Mouse (Mus musculus): ENCODE results near the gene Hsd17b6. TPM values are rescaled to one million over a fixed set of nuclear protein-coding genes. Genes with fewer than 3 reads are reported as not detected.
"Not testable (repeated sequence)": the region's sequence is repeated elsewhere in the genome, so short reads cannot be mapped to it uniquely, and the experiment has no call there.

The Hsd17b6 gene
- not detected for total RNA-seq (2021)

DNA sequence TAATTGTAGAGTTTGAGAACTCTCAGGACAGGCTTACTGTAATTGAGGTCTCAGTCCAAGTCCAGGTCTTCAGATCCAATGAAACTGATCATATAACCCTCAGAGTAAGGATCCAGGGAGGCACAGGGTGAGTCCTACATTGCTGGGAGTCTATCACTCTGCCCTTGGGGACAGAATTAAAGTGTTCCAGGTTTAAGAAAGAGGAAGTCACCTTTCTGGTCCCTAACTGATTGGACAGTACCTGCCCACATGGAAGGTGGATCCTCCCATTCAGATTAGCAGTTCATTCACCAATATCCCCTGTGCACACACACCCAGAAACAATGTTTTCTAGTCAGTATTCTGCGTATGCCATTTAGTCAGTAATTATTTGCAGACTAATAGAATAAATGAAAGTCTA lies at the start of gene Hsd17b6:
Gene Hsd17b6, minus strand, starts transcription at position 166 of the 400 bp plus-strand sequence.
- no peak for DNase-seq (ENCODE audit: extremely low spot score in 1 of 2, low spot score in 1 of 2)

DNA sequence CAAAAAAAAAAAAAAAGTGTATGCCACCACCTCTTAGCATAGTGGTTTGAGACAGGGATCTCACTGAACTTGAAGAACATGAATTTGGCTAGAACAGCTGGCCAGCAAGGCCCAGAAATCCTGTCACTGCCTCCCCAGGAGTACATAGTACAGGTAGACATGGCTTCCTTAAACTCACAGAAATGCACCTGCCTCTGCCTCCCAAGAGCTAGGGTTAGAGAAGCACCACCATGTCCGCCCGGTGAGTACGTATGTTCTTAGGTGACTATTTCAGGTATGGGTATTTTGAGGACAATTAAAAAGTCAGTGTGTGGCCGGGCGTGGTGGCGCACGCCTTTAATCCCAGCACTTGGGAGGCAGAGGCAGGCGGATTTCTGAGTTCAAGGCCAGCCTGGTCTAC lies 45.6 kb upstream of the Hsd17b6 start:
- DNase-seq (ENCODE audit: extremely low spot score in 1 of 2, low spot score in 1 of 2), result no peak

DNA sequence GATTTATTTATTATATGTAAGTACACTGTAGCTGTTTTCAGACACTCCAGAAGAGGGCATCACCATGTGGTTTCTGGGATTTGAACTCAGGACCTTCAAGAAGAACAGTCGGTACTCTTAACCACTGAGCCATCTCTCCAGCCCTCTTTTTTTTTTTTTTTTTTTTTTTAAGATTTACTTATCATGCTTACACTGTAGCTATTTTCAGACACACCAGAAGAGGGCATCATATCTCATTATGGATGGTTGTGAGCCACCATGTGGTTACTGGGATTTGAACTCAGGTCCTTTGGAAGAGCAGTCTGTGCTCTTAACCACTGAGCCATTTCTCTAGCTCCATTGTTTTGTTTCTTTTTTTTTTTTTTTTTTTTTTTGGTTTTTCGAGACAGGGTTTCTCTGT lies 44.7 kb upstream of the Hsd17b6 start:
- not testable (repeated sequence) for DNase-seq (ENCODE audit: extremely low spot score in 1 of 2, low spot score in 1 of 2)

DNA sequence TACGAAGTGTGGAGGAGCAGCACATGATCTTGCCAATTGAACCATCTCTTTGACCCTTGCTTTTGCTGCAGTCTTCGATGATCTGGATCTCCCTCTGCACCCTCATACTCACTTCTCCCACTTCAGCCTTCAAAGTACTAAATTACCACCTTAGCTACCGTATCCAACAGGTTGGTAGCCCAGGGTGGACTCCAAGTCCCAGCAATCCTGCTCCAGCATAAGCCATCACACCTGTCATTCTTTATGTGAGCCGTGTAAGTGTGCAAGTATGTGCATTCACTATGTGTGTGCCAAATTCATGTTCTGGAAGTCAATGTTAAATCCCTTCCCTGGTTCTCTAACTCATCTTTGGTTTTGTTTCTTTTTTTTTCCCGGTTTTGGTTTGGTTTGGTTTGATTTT lies 44.2 kb upstream of the Hsd17b6 start:
- DNase-seq (ENCODE audit: extremely low spot score in 1 of 2, low spot score in 1 of 2), result no peak

DNA sequence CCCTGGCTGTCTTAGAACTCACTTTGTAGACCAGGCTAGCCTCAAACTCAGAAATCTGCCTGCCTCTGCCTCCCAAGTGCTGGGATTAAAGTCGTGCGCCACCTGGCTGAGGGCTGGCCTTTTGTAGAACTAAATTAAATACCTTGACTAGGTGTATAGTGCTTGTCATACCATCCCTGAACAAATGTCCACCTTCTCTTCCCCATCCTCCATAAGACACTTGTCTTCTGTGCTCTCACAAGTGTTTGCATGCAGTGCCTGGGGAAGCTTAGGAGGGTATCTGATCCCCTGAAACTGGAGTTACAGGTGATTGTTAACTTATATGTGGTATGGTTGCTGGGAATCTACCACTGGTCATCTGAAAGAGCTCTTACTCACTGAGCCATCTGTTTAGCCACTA lies 42.9 kb upstream of the Hsd17b6 start:
- no peak for DNase-seq (ENCODE audit: extremely low spot score in 1 of 2, low spot score in 1 of 2)

GRCm38 (mm10) chr10:128049741-128050140 lies 42.3 kb upstream of the Hsd17b6 start:
- no peak for DNase-seq (ENCODE audit: extremely low spot score in 1 of 2, low spot score in 1 of 2)

- DNase-seq (ENCODE audit: extremely low spot score in 1 of 2, low spot score in 1 of 2), result no peak
These were observed 40.7 kb upstream of the Hsd17b6 start for GRCm38 (mm10) chr10:128048157-128048556.

- no peak for DNase-seq (ENCODE audit: extremely low spot score in 1 of 2, low spot score in 1 of 2)
These were observed 35.8 kb upstream of the Hsd17b6 start for GRCm38 (mm10) chr10:128043041-128043835.

DNA sequence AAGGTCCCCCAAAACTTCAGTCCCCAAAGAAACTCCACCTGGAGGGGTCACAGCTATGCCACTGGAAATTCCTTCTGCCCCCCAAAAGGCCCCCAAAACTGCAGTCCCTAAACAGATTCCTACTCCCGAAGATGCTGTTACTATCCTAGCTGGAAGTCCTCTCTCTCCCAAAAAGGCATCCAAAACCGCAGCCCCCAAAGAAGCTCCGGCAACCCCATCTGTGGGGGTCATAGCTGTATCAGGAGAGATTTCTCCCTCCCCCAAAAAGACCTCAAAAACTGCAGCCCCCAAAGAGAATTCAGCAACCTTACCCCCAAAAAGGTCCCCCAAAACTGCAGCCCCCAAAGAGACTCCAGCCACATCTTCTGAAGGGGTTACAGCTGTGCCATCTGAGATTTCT lies 35.1 kb upstream of the Hsd17b6 start:
- no peak for DNase-seq (ENCODE audit: extremely low spot score in 1 of 2, low spot score in 1 of 2)

GRCm38 (mm10) chr10:128041636-128042035 lies 34.2 kb upstream of the Hsd17b6 start:
- no peak for DNase-seq (ENCODE audit: extremely low spot score in 1 of 2, low spot score in 1 of 2)

GRCm38 (mm10) chr10:128040293-128040692 lies 32.9 kb upstream of the Hsd17b6 start:
- no peak for DNase-seq (ENCODE audit: extremely low spot score in 1 of 2, low spot score in 1 of 2)

GRCm38 (mm10) chr10:128039858-128040257 lies 32.4 kb upstream of the Hsd17b6 start:
- DNase-seq (ENCODE audit: extremely low spot score in 1 of 2, low spot score in 1 of 2), result no peak

DNA sequence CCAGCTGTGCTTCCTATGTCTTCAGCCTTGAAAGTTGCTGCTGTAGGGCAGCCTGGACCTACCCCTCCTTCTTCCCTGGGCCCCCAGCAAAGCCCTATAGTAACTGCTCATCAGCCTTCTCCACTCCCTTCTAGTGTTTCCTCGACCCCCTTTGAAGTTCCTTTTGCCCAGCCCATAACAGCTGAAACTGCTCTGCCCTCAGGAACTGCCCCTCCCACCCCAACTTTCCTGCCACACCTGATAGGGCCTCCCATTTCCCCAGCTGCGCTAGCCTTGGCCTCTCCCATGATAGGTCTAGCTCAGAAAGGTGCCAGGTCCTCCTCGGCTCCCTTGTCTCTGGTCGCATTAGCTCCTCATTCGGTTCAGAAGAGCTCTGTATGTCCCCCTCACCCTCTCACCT lies 31.8 kb upstream of the Hsd17b6 start:
- DNase-seq (ENCODE audit: extremely low spot score in 1 of 2, low spot score in 1 of 2), result no peak

GRCm38 (mm10) chr10:128037921-128038320 lies 30.5 kb upstream of the Hsd17b6 start:
- DNase-seq (ENCODE audit: extremely low spot score in 1 of 2, low spot score in 1 of 2), result no peak

DNA sequence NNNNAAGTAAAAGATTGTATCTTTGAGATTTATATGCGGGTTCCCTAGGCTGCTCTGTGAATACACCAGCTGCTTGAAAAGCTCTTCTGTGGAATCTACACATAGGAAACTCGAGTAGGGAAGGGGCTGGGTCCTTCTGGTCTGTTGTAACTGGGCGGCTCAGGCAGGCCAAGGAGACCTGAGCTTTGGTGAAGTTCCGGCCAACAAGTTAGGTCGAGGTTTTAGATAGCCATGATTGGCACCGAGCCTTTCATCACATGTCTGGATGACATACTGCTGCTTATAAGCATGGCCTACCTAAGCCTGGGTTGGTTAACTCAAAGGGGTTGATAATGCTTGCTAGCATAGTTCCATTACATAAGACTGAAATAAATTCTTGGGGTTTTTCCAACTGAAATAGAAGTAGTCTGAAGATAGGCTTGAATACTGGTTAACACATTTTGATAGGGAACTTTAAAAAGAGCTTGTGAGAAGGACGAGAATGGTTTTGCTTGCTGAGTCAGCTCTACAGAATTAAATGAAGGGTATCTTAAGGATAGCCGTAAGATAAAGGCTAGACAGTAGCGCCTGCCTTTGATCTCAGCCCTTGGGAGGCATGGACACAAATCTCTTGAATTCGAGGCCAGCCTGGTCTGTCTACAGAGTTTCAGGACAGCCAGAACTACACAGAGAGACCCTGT lies 29.5 kb upstream of the Hsd17b6 start:
- DNase-seq (ENCODE audit: extremely low spot score in 1 of 2, low spot score in 1 of 2), result no peak

GRCm38 (mm10) chr10:128030860-128031259 lies 23.4 kb upstream of the Hsd17b6 start:
- no peak for DNase-seq (ENCODE audit: extremely low spot score in 1 of 2, low spot score in 1 of 2)

DNA sequence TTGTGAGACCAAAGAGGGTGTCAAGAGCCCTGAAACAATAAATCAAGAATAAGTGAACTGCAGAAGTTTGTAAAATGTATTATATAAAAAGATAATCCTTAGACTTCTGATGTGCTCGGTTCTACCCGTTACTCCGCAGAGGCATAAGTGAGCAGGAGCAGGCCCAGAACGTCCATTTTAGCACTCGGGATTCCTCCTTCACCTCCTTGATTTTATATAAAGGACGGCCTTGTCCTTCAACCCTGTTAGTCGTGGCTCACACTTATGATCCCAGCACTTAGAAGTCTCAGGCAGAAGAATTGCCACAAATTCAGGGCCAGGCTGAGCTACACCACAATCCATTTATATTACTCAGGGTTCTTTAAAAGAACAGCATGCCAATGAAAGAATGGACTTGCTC lies 22.5 kb upstream of the Hsd17b6 start:
- DNase-seq (ENCODE audit: extremely low spot score in 1 of 2, low spot score in 1 of 2), result no peak

GRCm38 (mm10) chr10:128023496-128023895 lies 16.1 kb upstream of the Hsd17b6 start:
- no peak for DNase-seq (ENCODE audit: extremely low spot score in 1 of 2, low spot score in 1 of 2)

GRCm38 (mm10) chr10:128022196-128022595 lies 14.8 kb upstream of the Hsd17b6 start:
- no peak for DNase-seq (ENCODE audit: extremely low spot score in 1 of 2, low spot score in 1 of 2)

DNA sequence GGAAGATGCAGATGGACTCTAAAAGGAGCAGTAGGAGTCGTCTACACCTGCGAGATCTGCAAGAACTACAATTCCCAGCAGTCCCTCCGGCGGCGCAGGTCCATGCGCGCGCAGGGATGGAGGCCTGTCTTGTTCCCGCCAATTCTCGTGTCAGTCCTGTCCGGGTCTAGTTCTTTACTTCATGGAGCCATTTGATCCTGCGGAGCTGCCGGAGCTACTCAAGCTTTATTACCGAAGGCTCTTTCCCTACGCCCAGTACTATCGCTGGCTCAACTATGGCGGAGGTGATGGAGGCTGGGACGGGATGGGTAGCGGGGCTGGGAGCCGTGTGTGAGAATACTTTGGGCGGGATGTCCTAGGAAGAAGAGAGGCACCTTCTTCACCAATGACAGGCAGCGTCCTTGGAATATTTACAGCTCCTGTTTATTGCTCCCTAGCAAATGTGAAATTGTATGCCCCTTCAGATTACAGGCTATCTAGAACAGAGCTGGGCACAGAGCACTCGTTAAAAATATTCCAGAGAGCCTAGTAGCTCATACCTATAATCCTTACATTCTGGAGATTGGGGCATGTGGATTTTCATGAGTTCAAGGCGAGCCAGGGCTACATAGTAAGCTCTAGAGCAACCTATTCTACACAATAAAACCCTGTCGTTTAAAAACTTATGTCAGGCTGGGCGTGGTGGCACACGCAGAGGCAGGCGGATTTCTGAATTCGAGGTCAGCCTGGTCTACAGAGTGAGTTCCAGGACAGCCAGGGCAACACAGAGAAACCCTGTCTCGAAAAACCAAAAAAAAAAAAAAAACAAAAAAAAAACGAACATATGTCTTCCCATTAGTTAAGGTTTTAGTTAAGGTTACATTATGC lies 7.9 kb upstream of the Hsd17b6 start, which contains the start of gene Prim1:
Gene Prim1, plus strand, starts transcription at position 101 of the 867 bp plus-strand sequence.
- peak; percentile 56 to 68 for DNase-seq (ENCODE audit: extremely low spot score in 1 of 2, low spot score in 1 of 2)

DNA sequence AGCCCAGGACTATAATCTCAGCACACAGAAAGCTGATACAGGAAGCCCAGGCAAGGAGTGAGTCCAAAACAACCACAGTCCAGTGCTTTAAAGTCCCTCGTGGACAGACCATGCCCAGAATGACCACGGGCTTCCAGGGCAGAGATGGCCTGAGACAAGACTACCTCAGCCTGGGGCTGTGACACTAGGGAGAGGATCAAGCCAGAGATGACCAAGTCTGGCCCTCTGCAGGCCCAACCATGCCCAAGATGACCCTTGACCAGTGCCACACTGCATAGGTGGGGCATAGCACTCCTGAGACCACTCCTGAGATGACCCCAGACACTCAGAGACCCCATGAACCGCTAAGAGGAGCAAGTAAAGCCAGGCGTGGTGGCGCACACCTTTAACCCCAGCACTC lies 2.3 kb upstream of the Hsd17b6 start:
- no peak for DNase-seq (ENCODE audit: extremely low spot score in 1 of 2, low spot score in 1 of 2)

Data from layer of hippocampus, postnatal 25 days (tissue).